Mouse (Mus musculus) liver, adult 10 weeks (tissue): Measurements from ENCODE around the gene Krtap19-1. TPM values are rescaled to one million over a fixed set of nuclear protein-coding genes. Genes with fewer than 3 reads are reported as not detected.

Source experiments
- polyA plus RNA-seq: library from polyadenylated mRNA; stranded (reverse); fragments of 350-450 nt; fragmentation: Illumina TruSeq; extraction: RNeasy Lipid Tissue Mini Kit (QIAGEN cat#74804); gene quantifications from one replicate; pipeline ENCODE4 v1.2.3, GENCODE M21; 2014; ENCODE audit warnings: low read depth, low replicate concordance

Gene Krtap19-1
- not detected for polyA plus RNA-seq

GRCm38 (mm10) chr16:88869311-88869710, at the start of gene Krtap19-1:
TSS of gene Krtap19-1 (minus strand) at chr16:88869411.

GRCm38 (mm10) chr16:88896357-88896756, 27.1 kb upstream of the Krtap19-1 start, which contains the start of gene Krtap19-5:
TSS of gene Krtap19-5 (minus strand) at chr16:88896457.

GRCm38 (mm10) chr16:88884989-88885388, 15.8 kb upstream of the Krtap19-1 start, which contains the start of gene Krtap19-4:
TSS of gene Krtap19-4 (minus strand) at chr16:88885089.

GRCm38 (mm10) chr16:88877938-88878337, 8.7 kb upstream of the Krtap19-1 start, which contains the start of gene Krtap19-3:
TSS of gene Krtap19-3 (minus strand) at chr16:88878038.

GRCm38 (mm10) chr16:88874169-88874568, 5.0 kb upstream of the Krtap19-1 start, which contains the start of gene Krtap19-2:
TSS of gene Krtap19-2 (minus strand) at chr16:88874269.

GRCm38 (mm10) chr16:88826095-88826652, 43.0 kb downstream of the Krtap19-1 start, which contains the start of gene Krtap14:
TSS of gene Krtap14 (minus strand) at chr16:88826145.

GRCm38 (mm10) chr16:88820066-88820465, 49.1 kb downstream of the Krtap19-1 start, which contains the start of gene Krtap15:
TSS of gene Krtap15 (plus strand) at chr16:88820215.

Other genes with a start within 250 kb of the Krtap19-1 start
- not detected for gene 2310079G19Rik, start 241.7 kb downstream of the Krtap19-1 start, polyA plus RNA-seq
- gene Krtap26-1, start 221.6 kb downstream of the Krtap19-1 start, polyA plus RNA-seq, result not detected
- gene Krtap27-1, start 197.7 kb downstream of the Krtap19-1 start, polyA plus RNA-seq, result not detected
- gene 2310061N02Rik, start 161.4 kb downstream of the Krtap19-1 start, polyA plus RNA-seq, result not detected
- gene Krtap13-1, start 140.5 kb downstream of the Krtap19-1 start, polyA plus RNA-seq, result not detected
- not detected for gene Krtap13, start 117.8 kb downstream of the Krtap19-1 start, polyA plus RNA-seq
- gene 2310034C09Rik, start 110.6 kb downstream of the Krtap19-1 start, polyA plus RNA-seq, result not detected
- gene 2310057N15Rik, start 95.2 kb downstream of the Krtap19-1 start, polyA plus RNA-seq, result not detected
- not detected for gene Gm5965, start 91.5 kb downstream of the Krtap19-1 start, polyA plus RNA-seq
- not detected for gene Gm20741, start 57.2 kb downstream of the Krtap19-1 start, polyA plus RNA-seq
- not detected for gene Krtap15, start 49.2 kb downstream of the Krtap19-1 start, polyA plus RNA-seq
- gene Krtap14, start 43.3 kb downstream of the Krtap19-1 start, polyA plus RNA-seq, result not detected
- not detected for gene Krtap19-2, start 4.9 kb upstream of the Krtap19-1 start, polyA plus RNA-seq
- gene Krtap19-3, start 8.6 kb upstream of the Krtap19-1 start, polyA plus RNA-seq, result not detected
- gene Krtap19-4, start 15.7 kb upstream of the Krtap19-1 start, polyA plus RNA-seq, result not detected
- not detected for gene Krtap19-5, start 27.0 kb upstream of the Krtap19-1 start, polyA plus RNA-seq
- gene Krtap19-9b, start 62.9 kb upstream of the Krtap19-1 start, polyA plus RNA-seq, result not detected
- gene Krtap16-3, start 93.5 kb upstream of the Krtap19-1 start, polyA plus RNA-seq, result not detected
- gene Krtap22-2, start 141.3 kb upstream of the Krtap19-1 start, polyA plus RNA-seq, result not detected
- gene Gm10229, start 145.9 kb upstream of the Krtap19-1 start, polyA plus RNA-seq, result not detected
- gene Krtap6-1, start 162.3 kb upstream of the Krtap19-1 start, polyA plus RNA-seq, result not detected
- gene Gm10228, start 172.1 kb upstream of the Krtap19-1 start, polyA plus RNA-seq, result not detected
- gene Krtap6-5, start 178.5 kb upstream of the Krtap19-1 start, polyA plus RNA-seq, result not detected
- not detected for gene 1110025L11Rik, start 194.6 kb upstream of the Krtap19-1 start, polyA plus RNA-seq
- not detected for gene Krtap6-3, start 214.6 kb upstream of the Krtap19-1 start, polyA plus RNA-seq